Mouse (Mus musculus): ENCODE measurements at regions not wholly inside any gene's neighbourhood (a gene's known extent, or its start where the extent isn't known, plus 50 kb on each side); places are given as distances from the start of the nearest gene placed in this dataset.

GRCm38 (mm10) chr1:105087623-105088022 lies 268.9 kb downstream of the Rnf152 start:
- in situ Hi-C loops (cut with MboI; ENCODE audit: low pct_unique_long_range_greater_than_20kb in 1 of 2, low sequenced_read_pairs in 2 of 2, unreplicated experiment in 1 of 2) = loop anchor here in 1 of 2 experiments (25.0 kb wide), 1 partner anchor 525 kb away; no protein-coding TSS in a partner anchor

- in situ Hi-C loops (cut with MboI; ENCODE audit: low pct_unique_long_range_greater_than_20kb in 1 of 2, low sequenced_read_pairs in 2 of 2, unreplicated experiment in 1 of 2) = loop anchor here in 1 of 2 experiments (25.0 kb wide), 1 partner anchor 528 kb away; no protein-coding TSS in a partner anchor
Measured at GRCm38 (mm10) chr1:105084556-105084955, 272.0 kb downstream of the Rnf152 start.

GRCm38 (mm10) chr1:105083551-105084103 lies 272.9 kb downstream of the Rnf152 start:
- in situ Hi-C loops (cut with MboI; ENCODE audit: low pct_unique_long_range_greater_than_20kb in 1 of 2, low sequenced_read_pairs in 2 of 2, unreplicated experiment in 1 of 2) = loop anchor here in 1 of 2 experiments (25.0 kb wide), 1 partner anchor 529 kb away; no protein-coding TSS in a partner anchor

DNA sequence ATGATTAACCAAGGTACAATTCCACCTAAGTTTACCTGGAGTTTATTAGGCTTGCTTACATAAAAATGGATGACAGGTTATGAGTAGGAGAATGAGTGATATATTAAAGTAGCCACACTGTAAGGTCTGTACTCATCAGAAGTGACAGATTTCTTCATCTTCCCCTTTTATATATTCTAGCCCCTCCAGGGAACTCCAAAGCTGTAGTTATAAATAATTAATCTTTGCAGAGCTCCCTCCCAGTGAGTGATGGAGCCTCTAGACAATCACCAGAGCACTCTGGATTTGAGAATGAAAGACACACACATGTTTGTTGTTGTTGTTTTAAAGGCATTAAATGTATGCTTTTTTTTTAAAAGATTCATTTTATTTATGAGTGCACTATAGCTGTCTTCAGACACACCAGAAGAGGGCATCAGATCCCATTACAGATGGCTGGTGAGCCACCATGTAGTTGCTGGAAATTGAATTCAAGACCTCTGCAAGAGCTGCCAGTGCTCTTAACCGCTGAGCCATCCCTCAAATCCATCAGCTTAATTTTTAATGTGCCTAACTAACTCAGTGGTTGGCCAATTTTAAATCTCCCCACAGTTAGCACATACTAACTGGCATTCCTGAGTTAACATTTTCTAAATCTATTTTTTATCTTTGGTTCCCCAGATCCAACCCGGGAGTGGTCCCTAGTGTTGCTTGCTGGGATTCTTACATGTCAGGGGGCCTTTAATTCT lies 273.5 kb downstream of the Rnf152 start:
- in situ Hi-C loops (cut with MboI; ENCODE audit: low pct_unique_long_range_greater_than_20kb in 1 of 2, low sequenced_read_pairs in 2 of 2, unreplicated experiment in 1 of 2) = loop anchor here in 1 of 2 experiments (25.0 kb wide), 1 partner anchor 529 kb away; no protein-coding TSS in a partner anchor

- in situ Hi-C loops (cut with MboI; ENCODE audit: low pct_unique_long_range_greater_than_20kb in 1 of 2, low sequenced_read_pairs in 2 of 2, unreplicated experiment in 1 of 2) = loop anchor here in 1 of 2 experiments (25.0 kb wide), 1 partner anchor 530 kb away; no protein-coding TSS in a partner anchor
Measured at GRCm38 (mm10) chr1:105081942-105082341, 274.6 kb downstream of the Rnf152 start.

- in situ Hi-C loops (cut with MboI; ENCODE audit: low pct_unique_long_range_greater_than_20kb in 1 of 2, low sequenced_read_pairs in 2 of 2, unreplicated experiment in 1 of 2) = loop anchor here in 1 of 2 experiments (25.0 kb wide), 1 partner anchor 533 kb away; no protein-coding TSS in a partner anchor
Measured at GRCm38 (mm10) chr1:105079437-105079836, 277.1 kb downstream of the Rnf152 start.

DNA sequence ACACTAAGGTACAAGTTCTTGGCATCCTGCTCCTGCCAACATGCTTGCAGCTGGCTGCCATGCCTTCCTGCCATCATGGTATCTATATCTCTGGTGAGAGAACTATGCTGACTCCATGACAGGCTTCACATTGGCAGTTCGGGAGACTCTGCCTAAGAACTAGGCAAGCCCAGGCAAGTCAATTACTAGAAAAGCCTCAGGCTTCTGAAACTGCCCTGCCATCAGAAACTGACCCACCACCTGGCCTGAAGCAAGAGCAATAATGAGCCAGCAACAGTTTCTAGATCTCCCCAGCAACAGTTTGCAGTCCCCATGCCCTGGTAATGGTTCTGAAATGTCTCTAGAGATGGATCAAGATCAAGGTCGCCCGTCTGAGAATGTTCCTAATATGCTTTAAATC lies 280.8 kb downstream of the Rnf152 start:
- in situ Hi-C loops (cut with MboI; ENCODE audit: low pct_unique_long_range_greater_than_20kb in 1 of 2, low sequenced_read_pairs in 2 of 2, unreplicated experiment in 1 of 2) = loop anchor here in 1 of 2 experiments (25.0 kb wide), 1 partner anchor 537 kb away; no protein-coding TSS in a partner anchor

- in situ Hi-C loops (cut with MboI; ENCODE audit: low pct_unique_long_range_greater_than_20kb in 1 of 2, low sequenced_read_pairs in 2 of 2, unreplicated experiment in 1 of 2) = no loop called here
Measured at GRCm38 (mm10) chr1:105074326-105074725, 282.2 kb downstream of the Rnf152 start.

GRCm38 (mm10) chr1:105070661-105071455 lies 285.7 kb downstream of the Rnf152 start:
- in situ Hi-C loops (cut with MboI; ENCODE audit: low pct_unique_long_range_greater_than_20kb in 1 of 2, low sequenced_read_pairs in 2 of 2, unreplicated experiment in 1 of 2) = no loop called here

DNA sequence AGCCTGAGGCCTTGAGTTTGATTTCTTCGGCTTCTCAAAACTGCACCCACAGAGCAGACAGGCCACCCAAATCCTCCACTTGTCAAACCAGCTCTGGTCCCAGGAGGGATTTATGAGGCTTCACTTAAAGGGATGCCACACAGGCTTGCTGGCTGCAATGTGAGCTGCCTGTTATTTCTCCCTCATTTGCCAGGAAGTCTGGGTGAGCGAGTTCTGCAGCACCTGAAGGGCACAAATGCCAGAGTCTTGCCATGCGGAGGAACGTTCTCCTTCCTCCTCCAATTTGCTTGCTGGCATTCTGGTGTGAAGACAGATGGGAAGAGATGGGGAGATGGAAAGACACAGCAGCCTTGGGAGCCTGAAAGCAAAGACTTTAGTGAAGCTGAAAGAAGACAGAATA lies 288.6 kb downstream of the Rnf152 start:
- in situ Hi-C loops (cut with MboI; ENCODE audit: low pct_unique_long_range_greater_than_20kb in 1 of 2, low sequenced_read_pairs in 2 of 2, unreplicated experiment in 1 of 2) = no loop called here

GRCm38 (mm10) chr1:105067049-105067795 lies 289.3 kb downstream of the Rnf152 start:
- in situ Hi-C loops (cut with MboI; ENCODE audit: low pct_unique_long_range_greater_than_20kb in 1 of 2, low sequenced_read_pairs in 2 of 2, unreplicated experiment in 1 of 2) = no loop called here

GRCm38 (mm10) chr1:105050584-105051363 lies 282.4 kb downstream of the Cdh20 start:
- in situ Hi-C loops (cut with MboI; ENCODE audit: low pct_unique_long_range_greater_than_20kb in 1 of 2, low sequenced_read_pairs in 2 of 2, unreplicated experiment in 1 of 2) = no loop called here

Measured in mouse embryonic stem cell (cell line).